Mouse (Mus musculus): Measurements from ENCODE around the gene Dlg1.

DNA sequence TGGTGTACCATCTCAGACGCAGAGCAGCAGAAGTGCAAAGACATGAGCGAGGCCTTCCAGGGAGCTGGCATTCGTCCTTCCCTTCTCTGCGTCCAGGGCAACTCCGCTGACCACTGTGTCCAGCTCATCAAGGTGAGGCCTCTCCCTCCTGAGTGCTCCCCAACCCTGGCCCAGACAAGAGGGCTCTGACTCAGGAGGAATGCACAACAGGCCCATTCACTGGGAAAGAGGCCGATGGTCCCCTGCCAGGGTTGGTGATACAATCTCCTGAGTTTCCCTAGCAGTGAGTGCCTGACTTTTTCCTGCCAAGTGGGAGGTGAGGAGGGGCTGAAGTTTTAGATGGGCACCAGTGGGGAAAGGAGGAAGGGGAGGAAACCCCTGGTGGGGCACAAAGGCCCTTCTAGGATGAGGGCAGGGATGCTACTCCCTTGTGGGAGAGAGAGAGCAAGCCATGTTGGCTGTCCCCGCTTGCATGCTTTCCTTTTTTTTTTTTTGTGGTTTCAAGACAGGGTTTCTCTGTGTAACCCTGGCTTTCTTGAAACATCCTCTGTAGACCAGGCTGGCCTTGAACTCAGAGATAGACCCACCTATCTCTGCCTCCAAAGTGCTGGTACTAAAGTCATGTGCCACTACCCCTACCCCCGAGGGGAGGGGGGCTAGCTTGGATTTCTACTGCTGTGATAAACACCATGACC lies 217.1 kb downstream of the Dlg1 start:
- no peak for TF ChIP-seq CTCF (IDR thresholded peaks at IDR 0.05; ENCODE audit: extremely low read depth, insufficient read depth, low read length)
- no peak for TF ChIP-seq POLR2A (IDR thresholded peaks at IDR 0.05; ENCODE audit: extremely low read depth, insufficient read depth, low read length)
